Mouse (Mus musculus) E14TG2a.4 (cell line): Measurements from ENCODE around the gene Ankzf1.
"Not testable (repeated sequence)": the region's sequence is repeated elsewhere in the genome, so short reads cannot be mapped to it uniquely, and the experiment has no call there.

Experiments used
- H3K27me3 ChIP-seq: 2 replicates; pipeline ENCODE4 v1.6.1; 2014; ENCODE audit warnings: low read length, control low read depth; ENCODE audit not compliant: insufficient read depth
- H3K36me3 ChIP-seq: 2 replicates; pipeline ENCODE4 v1.6.1; 2014; ENCODE audit warnings: low read length, control low read depth; ENCODE audit not compliant: insufficient read depth
- H3K4me1 ChIP-seq: replicated peaks from 2 replicates; pipeline ENCODE4 v1.6.1; 2014; ENCODE audit warnings: low read depth, low read length, control low read depth
- H3K4me3 ChIP-seq: replicated peaks from 2 replicates; pipeline ENCODE4 v1.5.1; 2014; ENCODE audit warnings: mild to moderate bottlenecking, low read length
- H3K9me3 ChIP-seq: 2 replicates; pipeline ENCODE4 v1.6.1; 2014; ENCODE audit warnings: low read length, control low read depth
- CTCF ChIP-seq: conservative IDR thresholded peaks from 2 replicates; pipeline ENCODE4 v1.5.1; 2014; ENCODE audit warnings: low read length
- NANOG ChIP-seq: IDR thresholded peaks from 2 replicates; pipeline ENCODE4 v1.6.1; 2014; ENCODE audit warnings: borderline replicate concordance, low read length, mixed read lengths
- POU5F1 ChIP-seq: IDR thresholded peaks from 2 replicates; pipeline ENCODE4 v1.6.1; 2014; ENCODE audit warnings: low read length, borderline replicate concordance

Ankzf1 gene

GRCm38 (mm10) chr1:75226138-75226537 is 34.2 kb downstream of the Ankzf1 start:
- 0 out of 2 replicates have a peak overlapping the region, but pooled peaks have one; percentile 1 for H3K4me3 ChIP-seq
- H3K4me1 ChIP-seq: peaks cover 96% of the 10 kb centered on the region
- TF ChIP-seq NANOG (no peak), POU5F1 (no peak), CTCF (no peak)
- H3K9me3 ChIP-seq: peaks cover 6% of the 10 kb centered on the region; the same call in 1 of the 2 replicates
- H3K36me3 ChIP-seq: peaks cover 16% of the 10 kb centered on the region
- H3K27me3 ChIP-seq: no peaks in the 10 kb centered on the region

- peaks cover 95% of the 10 kb centered on the region for H3K4me1 ChIP-seq
- peaks cover 6% of the 10 kb centered on the region; the same call in 1 of the 2 replicates for H3K9me3 ChIP-seq
- peak; percentile 97 for TF ChIP-seq NANOG
- TF ChIP-seq POU5F1: no peak
- no peaks in the 10 kb centered on the region for H3K27me3 ChIP-seq
- peaks cover 20% of the 10 kb centered on the region for H3K36me3 ChIP-seq
- H3K4me3 ChIP-seq: 0 out of 2 replicates have a peak overlapping the region, but pooled peaks have one; percentile 1
These were observed 35.7 kb downstream of the Ankzf1 start for GRCm38 (mm10) chr1:75227653-75228052.

- Histone ChIP-seq H3K4me3 (no peak overlapping the region), H3K4me1 (peaks cover 86% of the 10 kb centered on the region), H3K27me3 (no peaks in the 10 kb centered on the region), H3K9me3 (peaks cover 6% of the 10 kb centered on the region; the same call in 1 of the 2 replicates), H3K36me3 (peaks cover 20% of the 10 kb centered on the region)
- no peak for TF ChIP-seq POU5F1
- TF ChIP-seq CTCF: no peak
- TF ChIP-seq NANOG: no peak
These were observed 37.2 kb downstream of the Ankzf1 start for GRCm38 (mm10) chr1:75229158-75229557.

GRCm38 (mm10) chr1:75230335-75230994 is 38.5 kb downstream of the Ankzf1 start:
- TF ChIP-seq NANOG (no peak), CTCF (no peak), POU5F1 (no peak)
- Histone ChIP-seq H3K27me3 (no peaks in the 10 kb centered on the region), H3K4me3 (no peak overlapping the region; the same call in 1 of the 2 replicates), H3K9me3 (peaks cover 6% of the 10 kb centered on the region; the same call in 1 of the 2 replicates), H3K36me3 (peaks cover 20% of the 10 kb centered on the region), H3K4me1 (peaks cover 82% of the 10 kb centered on the region)

- peaks cover 20% of the 10 kb centered on the region for H3K36me3 ChIP-seq
- peaks cover 6% of the 10 kb centered on the region; the same call in 1 of the 2 replicates for H3K9me3 ChIP-seq
- TF ChIP-seq NANOG (no peak), CTCF (no peak)
- H3K4me1 ChIP-seq: peaks cover 78% of the 10 kb centered on the region
- no peak overlapping the region for H3K4me3 ChIP-seq
- no peaks in the 10 kb centered on the region for H3K27me3 ChIP-seq
These were observed 39.3 kb downstream of the Ankzf1 start for GRCm38 (mm10) chr1:75231224-75231623.

- Histone ChIP-seq H3K4me3 (no peak within 1 kb of the TSS), H3K4me1 (peaks cover 73% of the 10 kb centered on the region), H3K27me3 (no peaks in the 10 kb centered on the region), H3K36me3 (peaks cover 20% of the 10 kb centered on the region), H3K9me3 (peaks cover 6% of the 10 kb centered on the region; the same call in 1 of the 2 replicates)
- no peak for TF ChIP-seq CTCF
- no peak for TF ChIP-seq NANOG
- TF ChIP-seq POU5F1: no peak
These were observed 39.8 kb downstream of the Ankzf1 start, which contains the start of gene A630095N17Rik for GRCm38 (mm10) chr1:75231664-75232152. Gene A630095N17Rik (minus strand): TSS chr1:75232102.

GRCm38 (mm10) chr1:75232489-75232888 is 40.5 kb downstream of the Ankzf1 start:
- H3K4me3 ChIP-seq, H3K27me3 ChIP-seq, H3K9me3 ChIP-seq: not testable (repeated sequence)
- peak; percentile 14; the same call in 1 of the 2 replicates for TF ChIP-seq CTCF
- Histone ChIP-seq H3K36me3 (peaks cover 20% of the 10 kb centered on the region), H3K4me1 (peaks cover 73% of the 10 kb centered on the region)

GRCm38 (mm10) chr1:75234606-75235005 is 42.7 kb downstream of the Ankzf1 start:
- H3K36me3 ChIP-seq: peaks cover 25% of the 10 kb centered on the region
- H3K27me3 ChIP-seq: peaks cover 8% of the 10 kb centered on the region
- H3K9me3 ChIP-seq: peaks cover under 1% of the 10 kb centered on the region; the same call in 1 of the 2 replicates
- no peak overlapping the region for H3K4me3 ChIP-seq
- TF ChIP-seq CTCF (peak; percentile 36; the same call in 1 of the 2 replicates), NANOG (no peak)
- H3K4me1 ChIP-seq: peaks cover 63% of the 10 kb centered on the region
